Mouse (Mus musculus) midbrain, embryonic 13.5 days (tissue): ENCODE data around the gene Gli2. TPM values are rescaled to one million over a fixed set of nuclear protein-coding genes. Genes with fewer than 3 reads are reported as not detected.

Experiments
- ATAC-seq: fragments of 200-750 bp; cut with Nextera tagmentation; 2 replicates; pipeline ENCODE4 v1.8.0; 2017; ENCODE audit warnings: mild to moderate bottlenecking, moderate TSS enrichment, moderate library complexity
- H3K27ac ChIP-seq: fragments of 300-500 bp; sonication (generic); 2 replicates; pipeline ENCODE4 v1.5.1; 2015; ENCODE audit warnings: inconsistent platforms, mild to moderate bottlenecking, moderate library complexity
- H3K27me3 ChIP-seq: fragments of 300-500 bp; sonication (generic); 2 replicates; pipeline ENCODE4 v1.6.1; 2015; ENCODE audit warnings: mild to moderate bottlenecking, inconsistent platforms
- H3K36me3 ChIP-seq: fragments of 300-500 bp; sonication (generic); 2 replicates; pipeline ENCODE4 v1.6.1; 2015; ENCODE audit warnings: mild to moderate bottlenecking, inconsistent platforms
- H3K4me1 ChIP-seq: fragments of 300-500 bp; sonication (generic); replicated peaks from 2 replicates; pipeline ENCODE4 v1.6.1; 2015; ENCODE audit warnings: inconsistent platforms
- H3K4me2 ChIP-seq: fragments of 300-500 bp; sonication (generic); replicated peaks from 2 replicates; pipeline ENCODE4 v1.6.1; 2015; ENCODE audit warnings: moderate library complexity, mild to moderate bottlenecking, inconsistent platforms
- H3K4me3 ChIP-seq: fragments of 300-500 bp; sonication (generic); replicated peaks from 2 replicates; pipeline ENCODE4 v1.5.1; 2015; ENCODE audit warnings: mild to moderate bottlenecking, inconsistent platforms
- H3K9ac ChIP-seq: fragments of 300-500 bp; sonication (generic); replicated peaks from 2 replicates; pipeline ENCODE4 v1.6.1; 2015; ENCODE audit warnings: mild to moderate bottlenecking, inconsistent platforms
- H3K9me3 ChIP-seq: fragments of 300-500 bp; sonication (generic); 2 replicates; pipeline ENCODE4 v1.6.1; 2016; ENCODE audit warnings: mild to moderate bottlenecking, inconsistent platforms
- WGBS: fragments of 180-500 bp; shearing (Covaris S2); methylation state at CpG from one replicate; pipeline ENCODE4 v1.1.7; 2015; 5-methylcytosine and 5-hydroxymethylcytosine counted together
- polyA plus RNA-seq: library from polyadenylated mRNA; unstranded; fragments of >200 nt; fragmentation: Nextera tagmentation; extraction: Ambion mirVana; gene quantifications from 2 replicates; pipeline ENCODE4 v1.2.1, GENCODE M21; 2015

Gli2 gene
- polyA plus RNA-seq, 1 experiment from 2014 or later = 3.9 TPM

DNA sequence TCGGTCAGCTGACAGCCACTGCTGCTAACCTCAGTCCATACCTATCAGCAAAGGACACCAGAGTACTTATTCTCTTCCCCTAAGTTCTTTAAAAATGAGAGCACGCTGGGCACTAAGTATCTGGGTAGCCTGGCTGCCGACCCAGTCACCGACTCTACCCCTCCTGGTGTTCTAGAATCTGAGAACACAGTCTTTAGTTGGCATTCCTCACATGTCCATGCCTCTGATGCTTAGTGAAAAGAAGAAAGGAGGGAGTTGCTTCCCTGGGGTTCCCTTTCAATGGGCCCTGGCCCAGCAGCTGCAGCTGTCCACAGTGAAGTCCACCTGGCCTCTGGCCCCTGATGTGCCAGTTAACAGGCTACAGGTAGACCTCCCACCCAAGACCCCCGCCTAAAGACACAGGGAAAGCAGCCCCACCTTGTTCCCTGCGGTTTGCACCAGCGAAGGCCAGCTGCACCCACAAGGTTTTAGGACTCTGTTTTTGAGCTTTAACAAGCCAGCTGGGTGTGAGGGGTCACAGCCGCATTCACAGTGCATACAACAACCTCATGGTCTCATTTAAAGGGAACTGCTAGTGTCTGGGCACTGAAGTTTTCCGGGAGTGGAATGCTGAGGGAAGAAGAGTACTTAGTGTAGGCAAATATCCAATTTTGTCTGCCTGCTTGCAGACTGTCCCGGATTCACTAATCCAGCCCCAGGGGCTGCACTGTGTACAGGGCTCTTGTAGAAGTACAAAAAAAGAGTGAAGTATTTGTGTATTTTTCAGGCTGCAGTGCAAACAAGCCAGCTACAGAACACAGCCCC lies 3.4 kb downstream of the Gli2 start:
- Histone ChIP-seq H3K9ac (0 out of 2 replicates have a peak overlapping the region, but pooled peaks have one; percentile 7), H3K27me3 (peaks cover 24% of the 10 kb centered on the region; the same call in 1 of the 2 replicates), H3K4me1 (peaks cover 73% of the 10 kb centered on the region), H3K27ac (peak overlapping the region; percentile 78), H3K9me3 (no peaks in the 10 kb centered on the region), H3K36me3 (no peaks in the 10 kb centered on the region), H3K4me3 (peak overlapping the region; percentile 57; the same call in 1 of the 2 replicates), H3K4me2 (peak overlapping the region; percentile 93)
- no peak for ATAC-seq
- WGBS = 5% methylated on average over 10 of the region's 10 CpGs

DNA sequence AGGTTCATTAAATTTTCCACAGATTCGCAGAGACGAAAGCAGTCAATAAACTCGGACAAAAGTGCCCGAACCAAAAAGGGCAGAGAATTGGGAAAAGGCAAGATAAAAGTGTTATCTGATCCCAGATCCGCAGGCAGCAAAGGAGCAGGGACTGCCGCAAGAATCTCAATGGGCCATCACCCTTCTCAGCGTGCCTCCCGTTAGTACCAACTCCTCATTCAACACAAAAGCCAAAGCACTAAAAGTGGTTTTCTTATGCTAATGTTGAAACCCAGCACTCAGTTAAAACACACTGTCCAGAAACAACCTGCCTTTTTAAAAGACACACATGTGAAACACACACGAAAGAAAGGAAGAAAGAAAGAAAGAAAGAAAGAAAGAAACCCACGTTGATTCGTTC lies 4.4 kb downstream of the Gli2 start:
- Histone ChIP-seq H3K9me3 (no peaks in the 10 kb centered on the region), H3K36me3 (no peaks in the 10 kb centered on the region), H3K9ac (peak overlapping the region; percentile 61)

DNA sequence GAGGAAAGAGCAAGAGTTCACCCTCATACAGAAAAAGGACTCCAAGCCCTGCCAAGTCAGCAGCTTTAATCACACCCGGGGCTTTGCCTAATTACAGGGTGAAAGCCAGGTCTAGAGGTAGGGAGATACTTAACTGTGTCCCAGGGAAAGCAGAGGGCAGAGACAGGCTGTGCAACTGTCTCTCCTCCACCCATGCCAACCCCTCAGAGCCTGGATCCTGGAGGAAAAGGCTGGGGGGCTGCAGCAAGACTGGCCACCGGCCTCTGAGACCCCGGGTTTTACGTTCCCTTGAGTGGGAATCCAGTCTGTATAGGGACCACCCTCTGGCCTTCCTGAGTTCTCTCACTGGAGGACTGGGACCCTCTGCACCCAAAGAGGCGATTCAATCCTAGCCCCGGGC lies 4.9 kb downstream of the Gli2 start:
- Histone ChIP-seq H3K9me3 (no peaks in the 10 kb centered on the region), H3K4me2 (peak overlapping the region; percentile 68), H3K9ac (peak overlapping the region; percentile 61), H3K4me1 (peaks cover 61% of the 10 kb centered on the region), H3K27me3 (peaks cover 21% of the 10 kb centered on the region; the same call in 1 of the 2 replicates), H3K4me3 (peak overlapping the region; percentile 48), H3K36me3 (no peaks in the 10 kb centered on the region), H3K27ac (peak overlapping the region; percentile 83)
- peak; percentile 6; the same call in 1 of the 2 replicates for ATAC-seq
- WGBS = 2% methylated on average over 6 of the region's 6 CpGs

More for the DNA sequence above, 4.4 kb downstream of the Gli2 start:
- Histone ChIP-seq H3K27me3 (peaks cover 21% of the 10 kb centered on the region; the same call in 1 of the 2 replicates), H3K4me2 (peak overlapping the region; percentile 68), H3K4me1 (peaks cover 65% of the 10 kb centered on the region), H3K4me3 (peak overlapping the region; percentile 48), H3K27ac (peak overlapping the region; percentile 83)
- WGBS = 1% methylated on average over 11 of the region's 11 CpGs
- ATAC-seq = no peak

DNA sequence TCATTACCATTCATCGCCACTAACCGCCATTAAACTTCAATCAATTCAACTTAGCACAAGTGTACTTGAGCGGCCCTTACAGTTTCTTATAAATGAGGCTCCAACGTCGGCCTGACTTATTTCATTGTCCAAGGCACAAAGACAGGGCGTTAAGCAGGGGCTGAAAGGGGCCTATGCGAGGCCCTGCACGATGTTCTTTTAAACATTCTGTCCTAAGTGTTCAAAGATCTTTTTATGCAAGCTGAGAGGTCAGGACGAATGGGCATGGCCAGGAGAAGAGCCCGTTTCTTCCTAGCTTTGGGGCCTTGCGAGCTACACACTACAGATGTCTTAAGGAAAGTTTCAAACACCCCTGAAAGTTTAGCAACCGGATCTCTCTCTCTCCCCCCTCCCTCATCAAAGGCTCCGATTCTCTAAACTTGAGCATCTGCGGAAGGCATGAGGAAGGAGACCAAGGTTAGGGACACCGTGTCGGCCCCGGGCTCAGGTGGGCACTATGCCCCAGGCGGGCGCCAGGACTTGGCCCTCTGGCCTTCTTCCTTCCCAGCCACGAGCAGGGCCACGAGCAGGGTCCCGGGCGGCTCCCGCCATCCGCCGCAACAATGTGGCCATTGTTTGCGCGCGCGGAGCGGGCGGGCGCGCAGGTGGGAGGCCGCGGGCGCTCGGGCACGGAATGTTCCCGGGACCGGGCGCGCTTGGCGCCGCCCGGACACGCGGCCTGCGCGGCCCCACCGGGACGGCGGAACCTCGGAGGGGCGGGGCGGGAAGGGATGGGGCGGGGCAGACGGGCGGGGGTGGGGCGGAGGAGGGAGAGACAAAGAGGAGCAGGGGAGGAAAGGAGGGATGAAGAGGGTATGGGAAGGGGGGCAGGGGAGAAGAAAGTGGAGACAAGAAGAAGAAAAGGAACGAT lies 5.7 kb downstream of the Gli2 start:
- Histone ChIP-seq H3K9me3 (no peaks in the 10 kb centered on the region), H3K27me3 (peaks cover 15% of the 10 kb centered on the region; the same call in 1 of the 2 replicates), H3K27ac (peak overlapping the region; percentile 91), H3K4me1 (peaks cover 52% of the 10 kb centered on the region), H3K9ac (peak overlapping the region; percentile 63), H3K36me3 (no peaks in the 10 kb centered on the region), H3K4me2 (peak overlapping the region; percentile 68), H3K4me3 (peak overlapping the region; percentile 48)
- WGBS = under 1% methylated on average over 56 of the region's 61 CpGs
- ATAC-seq = peak; percentile 62

DNA sequence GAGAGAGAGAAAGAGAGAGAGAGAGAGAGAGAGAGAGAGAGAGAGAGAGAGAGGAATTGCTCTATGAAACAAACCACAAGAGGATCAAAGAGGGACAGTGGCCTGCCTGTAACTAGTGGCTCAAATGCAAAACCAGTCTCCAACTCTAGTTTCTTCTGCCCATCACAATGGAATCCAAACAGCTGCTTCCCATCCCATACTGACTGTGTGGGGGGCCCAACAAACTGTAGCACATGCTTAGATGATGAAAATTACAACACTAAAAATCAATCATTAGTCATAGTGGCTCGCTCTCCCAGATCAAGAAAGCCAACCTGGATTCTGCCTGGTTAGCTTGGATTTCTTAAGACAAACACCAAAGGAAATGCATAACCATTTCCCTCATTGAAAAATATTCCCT lies 15.0 kb downstream of the Gli2 start:
- H3K36me3 ChIP-seq = 0 out of 2 replicates have a peak, but pooled peaks cover 3% of the 10 kb centered on the region
- no peak overlapping the region for H3K4me2 ChIP-seq
- H3K9ac ChIP-seq = no peak overlapping the region
- H3K27ac ChIP-seq = no peak overlapping the region
- no peak overlapping the region for H3K4me3 ChIP-seq
- H3K9me3 ChIP-seq = no peaks in the 10 kb centered on the region
- no peaks in the 10 kb centered on the region for H3K27me3 ChIP-seq
- WGBS = 81% methylated on average over 1 of the region's 1 CpGs
- no peak for ATAC-seq
- peaks cover 25% of the 10 kb centered on the region for H3K4me1 ChIP-seq

DNA sequence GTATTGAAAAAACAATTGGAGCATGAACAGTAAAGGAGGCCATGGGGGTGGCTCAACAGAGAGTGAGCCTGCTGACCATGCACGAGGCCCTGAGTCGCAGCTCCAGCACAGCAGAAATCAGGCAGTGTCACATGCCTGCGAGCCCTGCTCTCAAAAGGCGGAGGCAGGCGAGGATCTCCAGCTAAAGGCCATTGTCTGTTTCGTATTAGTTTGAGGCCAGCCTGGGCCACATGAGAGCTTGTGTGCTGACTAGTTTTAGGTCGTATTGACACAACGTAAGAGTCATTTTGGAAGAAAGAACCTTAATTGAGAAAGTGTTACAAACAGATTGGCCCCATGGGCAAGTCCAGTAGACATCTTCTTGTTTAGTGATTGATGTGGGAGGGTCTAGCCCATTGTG lies 17.5 kb downstream of the Gli2 start:
- H3K27ac ChIP-seq = no peak overlapping the region
- H3K9me3 ChIP-seq = no peaks in the 10 kb centered on the region
- 0 out of 2 replicates have a peak, but pooled peaks cover 3% of the 10 kb centered on the region for H3K36me3 ChIP-seq
- no peak overlapping the region for H3K4me3 ChIP-seq
- no peak for ATAC-seq
- H3K9ac ChIP-seq = no peak overlapping the region
- WGBS = 49% methylated on average over 8 of the region's 8 CpGs
- no peaks in the 10 kb centered on the region for H3K27me3 ChIP-seq
- H3K4me2 ChIP-seq = no peak overlapping the region
- H3K4me1 ChIP-seq = peaks cover 34% of the 10 kb centered on the region

DNA sequence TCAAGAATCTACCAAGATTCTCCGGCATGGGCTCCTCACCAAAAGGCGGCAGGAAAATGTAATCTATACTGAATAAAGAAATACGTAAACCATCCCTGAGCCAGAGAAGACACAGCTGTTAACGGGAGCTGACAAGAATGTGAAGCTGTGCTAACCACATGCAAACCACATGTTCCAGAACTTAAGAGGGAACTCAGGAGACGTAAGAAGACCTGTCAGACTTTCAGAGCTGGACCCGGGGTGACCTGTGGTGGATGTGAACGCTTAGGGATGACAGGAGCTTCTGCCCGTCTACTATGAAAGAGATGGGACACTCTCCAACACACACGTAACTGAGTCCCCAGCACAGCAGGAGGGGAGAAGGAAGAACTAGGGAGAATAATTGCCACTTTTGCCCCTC lies 18.1 kb downstream of the Gli2 start:
- no peaks in the 10 kb centered on the region for H3K9me3 ChIP-seq
- H3K9ac ChIP-seq = no peak overlapping the region
- H3K4me1 ChIP-seq = peaks cover 34% of the 10 kb centered on the region
- H3K4me3 ChIP-seq = no peak overlapping the region
- 0 out of 2 replicates have a peak, but pooled peaks cover 3% of the 10 kb centered on the region for H3K36me3 ChIP-seq
- no peak overlapping the region for H3K27ac ChIP-seq
- ATAC-seq = no peak
- H3K4me2 ChIP-seq = no peak overlapping the region
- WGBS = 66% methylated on average over 9 of the region's 9 CpGs
- no peaks in the 10 kb centered on the region for H3K27me3 ChIP-seq

DNA sequence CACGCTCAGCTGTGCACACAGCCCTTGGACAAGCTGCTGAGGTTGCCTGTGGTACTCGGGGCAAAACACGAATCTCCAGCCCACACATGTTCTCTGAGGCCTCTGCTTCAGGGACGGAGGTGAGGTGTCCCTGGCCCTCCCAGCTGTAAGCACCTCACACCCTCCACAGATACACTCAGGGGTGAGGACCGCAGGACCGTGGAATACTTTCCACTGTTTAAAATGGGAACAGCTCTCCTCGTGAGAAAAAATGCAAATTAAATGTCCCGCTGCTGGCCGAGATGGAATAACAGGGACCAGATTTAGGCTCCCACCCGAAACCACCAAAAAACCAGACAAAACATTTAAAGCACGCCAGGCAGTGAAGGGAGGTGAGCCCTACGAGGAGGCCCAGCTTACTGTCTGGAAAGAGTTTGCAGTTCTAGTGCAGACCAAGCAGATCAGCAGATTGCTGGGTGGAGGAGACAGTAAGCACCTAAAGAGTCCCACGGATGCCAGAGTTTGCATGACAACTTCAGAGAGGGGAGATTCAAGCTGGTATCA lies 19.2 kb downstream of the Gli2 start:
- no peak for ATAC-seq
- Histone ChIP-seq H3K9me3 (no peaks in the 10 kb centered on the region), H3K9ac (peak overlapping the region; percentile 42), H3K27me3 (no peaks in the 10 kb centered on the region), H3K4me2 (peak overlapping the region; percentile 25; the same call in 1 of the 2 replicates), H3K4me3 (no peak overlapping the region), H3K4me1 (peaks cover 34% of the 10 kb centered on the region), H3K27ac (peak overlapping the region; percentile 88), H3K36me3 (no peaks in the 10 kb centered on the region)
- WGBS = 23% methylated on average over 13 of the region's 13 CpGs

DNA sequence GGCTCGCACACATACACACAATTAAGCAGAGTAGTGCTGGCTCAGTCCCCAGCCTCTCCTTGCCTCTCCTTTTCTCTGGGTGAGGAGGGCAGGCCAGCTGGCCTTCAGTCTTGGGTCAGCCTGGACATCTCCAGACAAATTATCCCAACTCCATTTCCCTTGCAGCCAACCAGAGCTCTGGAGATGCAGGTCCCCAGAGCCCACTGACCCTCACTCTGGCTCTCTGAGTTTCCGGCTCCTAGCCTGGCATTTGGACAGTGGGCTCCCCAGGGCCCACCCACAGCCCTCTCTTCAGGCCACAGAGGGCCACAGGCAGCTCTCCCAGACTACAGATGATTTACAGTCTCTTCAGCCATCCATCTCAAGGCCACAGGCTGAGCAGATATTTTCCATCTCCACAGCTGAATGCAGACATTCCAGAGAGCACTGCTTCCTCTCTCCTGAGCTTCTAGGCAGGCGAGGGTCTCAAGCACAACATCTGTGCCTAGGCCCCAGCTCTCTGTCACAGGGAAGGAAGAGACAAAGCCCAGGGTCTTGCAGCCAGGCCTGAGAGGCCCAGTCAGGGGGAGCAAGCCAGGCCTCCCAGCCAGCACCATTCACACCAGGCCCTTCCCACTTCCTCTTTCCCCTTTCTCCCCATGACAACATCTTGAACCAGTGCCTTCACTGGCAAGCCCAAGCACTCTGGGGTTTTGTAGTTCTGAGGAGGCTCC lies 19.8 kb downstream of the Gli2 start:
- WGBS = 41% methylated on average over 3 of the region's 3 CpGs
- peak overlapping the region; percentile 88 for H3K27ac ChIP-seq
- H3K9ac ChIP-seq = peak overlapping the region; percentile 42
- H3K9me3 ChIP-seq = no peaks in the 10 kb centered on the region
- no peaks in the 10 kb centered on the region for H3K27me3 ChIP-seq
- no peaks in the 10 kb centered on the region for H3K36me3 ChIP-seq
- H3K4me1 ChIP-seq = peaks cover 34% of the 10 kb centered on the region
- peak; percentile 90 for ATAC-seq
- H3K4me2 ChIP-seq = peak overlapping the region; percentile 25
- no peak overlapping the region for H3K4me3 ChIP-seq

DNA sequence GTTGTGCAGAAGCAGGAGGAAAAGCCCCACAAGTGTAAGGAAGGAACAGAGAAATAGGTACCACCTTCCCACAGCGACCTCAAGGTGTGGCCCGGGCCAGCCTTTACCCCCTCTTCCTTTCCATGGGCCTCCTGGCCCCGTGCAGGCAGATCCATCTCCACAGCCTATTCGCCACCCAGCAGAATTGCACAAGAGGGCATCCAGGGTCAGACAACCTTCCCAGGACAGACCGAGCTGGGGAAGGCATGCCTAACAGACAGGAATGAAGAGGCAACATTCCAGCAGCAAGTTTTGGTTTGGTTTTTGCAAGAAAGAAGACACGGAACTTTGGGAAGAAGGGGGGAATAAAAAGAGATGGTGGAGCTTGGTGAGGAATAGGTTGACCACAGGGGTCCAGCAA lies 22.2 kb downstream of the Gli2 start:
- WGBS = 88% methylated on average over 6 of the region's 6 CpGs

More for the DNA sequence above, 22.2 kb downstream of the Gli2 start:
- Histone ChIP-seq H3K9me3 (no peaks in the 10 kb centered on the region), H3K9ac (no peak overlapping the region), H3K4me2 (no peak overlapping the region), H3K36me3 (no peaks in the 10 kb centered on the region), H3K27me3 (no peaks in the 10 kb centered on the region), H3K27ac (no peak overlapping the region), H3K4me1 (peaks cover 39% of the 10 kb centered on the region), H3K4me3 (no peak overlapping the region)
- ATAC-seq = no peak
